Mouse (Mus musculus) spleen, postnatal 36 days (tissue): Measurements from ENCODE around the gene Zfp719.
A peak's percentile ranks its signal among the peaks of the same experiment; 100 is the strongest.

Source experiments
- DNase-seq, 2 experiments: peaks; one replicate each; pipeline ENCODE4 v3.0.0; 2022; ENCODE audit warnings: low spot score in 2 of 2, mixed read lengths in 1 of 2

Zfp719 gene

GRCm38 (mm10) chr7:43607743-43608287 is 28.4 kb downstream of the Zfp719 start:
- peak in 1 of 2 experiments; percentile 6 for DNase-seq

DNA sequence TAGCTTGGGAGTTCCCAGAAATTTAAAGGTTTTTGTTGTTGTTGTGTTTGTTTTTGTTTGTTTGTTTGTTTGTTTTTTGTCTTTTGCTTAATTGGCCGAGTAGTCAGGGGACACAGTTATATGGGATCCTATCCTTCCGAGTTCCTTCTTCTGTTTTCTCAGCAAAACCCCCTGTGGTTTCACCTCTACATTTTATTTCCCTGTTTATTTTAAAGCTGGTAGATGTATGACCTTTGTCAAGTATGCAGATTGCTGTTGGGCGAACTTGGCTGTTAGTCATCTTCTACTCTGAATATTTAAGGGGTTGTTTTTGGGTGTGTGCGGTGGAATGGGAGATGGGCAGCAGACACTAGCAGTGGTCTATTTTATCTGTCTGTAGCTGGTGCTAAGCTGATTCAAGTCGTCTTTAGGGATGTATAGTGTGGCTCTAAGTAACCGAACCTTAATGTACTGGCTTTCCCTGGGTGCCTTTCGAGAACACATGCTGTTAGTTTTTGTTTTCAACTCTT is 29.0 kb downstream of the Zfp719 start:
- no peak for DNase-seq

DNA sequence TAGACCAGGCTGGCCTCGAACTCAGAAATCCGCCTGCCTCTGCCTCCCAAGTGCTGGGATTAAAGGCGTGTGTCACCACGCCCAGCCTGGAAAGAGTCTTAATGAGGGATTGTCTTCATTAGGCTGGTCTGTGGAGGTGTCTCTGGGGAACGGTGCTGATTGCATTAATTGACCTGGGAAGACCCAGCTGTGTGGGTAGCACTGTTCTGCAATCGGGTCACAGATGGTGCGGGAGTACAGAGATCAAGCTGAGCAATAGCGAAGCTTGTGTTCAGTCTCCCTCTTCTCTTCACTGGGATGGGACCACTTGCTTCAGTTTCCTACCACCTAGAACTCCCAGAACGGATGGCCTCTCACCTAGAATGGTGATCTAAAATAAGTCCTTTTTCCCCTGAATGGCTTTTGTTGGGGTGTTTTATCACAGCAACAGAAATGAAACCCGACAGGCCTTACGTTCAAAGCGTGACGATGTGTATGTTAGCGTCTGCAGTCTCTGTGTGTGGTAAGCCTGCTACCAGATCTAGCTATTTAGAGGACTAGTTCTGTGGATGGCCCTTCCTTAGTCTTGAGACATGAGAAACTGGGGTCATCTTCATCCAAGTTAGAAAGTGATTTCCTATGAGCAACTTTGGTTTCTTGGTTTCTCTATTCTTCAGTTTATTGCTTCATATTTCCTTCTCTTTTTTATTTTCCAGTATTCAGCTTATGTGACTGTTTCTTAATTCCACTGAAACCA is 34.6 kb downstream of the Zfp719 start:
- DNase-seq, result no peak

GRCm38 (mm10) chr7:43622927-43623326 is 43.5 kb downstream of the Zfp719 start:
- DNase-seq, result no peak

DNA sequence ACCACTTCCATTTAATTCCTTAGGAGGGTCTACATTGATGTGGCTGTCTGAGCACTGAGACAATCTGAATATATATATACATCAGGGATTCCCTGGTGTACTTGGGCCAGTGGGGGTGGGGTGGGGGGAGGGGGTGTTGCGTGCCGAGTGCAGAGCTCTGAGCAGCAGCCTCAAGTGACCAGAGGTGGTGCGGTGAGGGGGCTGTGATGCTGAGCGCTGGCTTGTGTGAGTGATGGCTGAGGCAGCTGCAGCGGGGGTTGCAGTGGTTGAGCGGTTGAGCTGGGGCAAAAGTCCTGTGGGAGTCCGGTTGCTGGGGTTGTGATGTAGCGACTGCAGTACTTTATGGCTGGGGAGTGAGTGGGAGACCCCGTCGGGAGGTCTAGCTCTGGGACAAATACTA is 44.4 kb downstream of the Zfp719 start:
- no peak for DNase-seq

DNA sequence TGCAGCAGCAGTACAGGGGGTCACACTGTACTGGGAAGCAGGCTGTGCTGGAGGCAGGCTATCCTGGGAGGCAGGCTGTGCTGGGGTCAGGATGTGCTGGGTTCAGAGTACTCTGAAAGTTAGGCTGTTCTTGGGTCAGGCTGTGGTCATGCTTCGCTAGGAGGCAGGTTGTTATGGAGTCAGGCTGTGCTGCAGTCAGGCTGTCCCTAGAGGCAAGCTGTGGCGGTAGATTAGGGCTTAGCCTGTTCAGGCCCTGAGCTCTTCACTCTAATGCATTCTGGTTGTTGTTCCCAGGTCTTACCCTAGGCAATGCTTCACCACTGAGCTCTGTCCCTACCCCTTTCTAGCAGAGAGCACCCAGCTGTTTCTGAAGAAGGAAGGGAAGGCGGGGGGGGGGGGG is 45.7 kb downstream of the Zfp719 start:
- DNase-seq, result no peak

- no peak for DNase-seq
Measured at GRCm38 (mm10) chr7:43625794-43626422, 46.5 kb downstream of the Zfp719 start.

- no peak for DNase-seq
Measured at GRCm38 (mm10) chr7:43633940-43634339, 54.5 kb downstream of the Zfp719 start.

DNA sequence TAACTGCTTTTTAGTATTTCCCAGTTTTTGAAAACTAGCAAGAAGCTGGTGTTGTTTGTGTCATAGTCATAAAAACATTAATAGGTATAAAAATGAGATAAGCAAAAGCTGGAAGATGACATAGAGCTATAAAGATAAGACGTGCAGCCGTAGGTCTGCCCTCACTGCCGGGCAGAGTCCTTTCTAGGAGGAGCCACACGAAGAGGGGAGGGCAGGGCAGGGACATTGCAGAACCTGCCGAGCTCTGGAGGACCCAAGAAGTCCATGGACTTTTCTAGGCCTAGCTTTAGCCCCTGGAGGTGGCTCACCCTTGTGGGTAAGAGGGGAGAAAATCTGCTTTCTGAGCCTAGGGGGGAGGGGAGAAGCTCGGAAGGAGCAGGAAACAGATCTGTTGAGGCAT is 55.1 kb downstream of the Zfp719 start, which contains the start of gene Ceacam18:
Gene Ceacam18 (plus strand): TSS at position 208 of the 400 bp plus-strand sequence.
- DNase-seq, result no peak

DNA sequence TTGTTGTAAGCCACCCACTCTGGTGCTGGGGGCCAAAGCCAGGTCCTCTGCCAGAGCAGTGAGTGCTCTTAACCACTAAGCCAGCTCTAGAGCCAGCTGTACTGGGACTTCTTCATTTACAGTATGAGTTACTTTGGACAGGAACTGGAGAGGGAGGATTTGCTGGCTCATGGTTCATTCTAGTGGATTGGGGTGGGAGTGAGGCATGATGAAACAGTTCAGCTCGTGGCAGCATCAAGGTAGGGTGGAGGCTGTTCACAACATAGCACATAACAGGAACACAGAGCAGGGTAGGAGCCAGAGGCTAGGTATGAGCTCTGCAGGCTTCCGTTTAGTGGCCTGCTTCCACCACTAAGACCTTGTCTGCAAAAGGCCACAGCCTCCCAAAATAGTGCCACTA is 56.8 kb downstream of the Zfp719 start:
- DNase-seq, result no peak

DNA sequence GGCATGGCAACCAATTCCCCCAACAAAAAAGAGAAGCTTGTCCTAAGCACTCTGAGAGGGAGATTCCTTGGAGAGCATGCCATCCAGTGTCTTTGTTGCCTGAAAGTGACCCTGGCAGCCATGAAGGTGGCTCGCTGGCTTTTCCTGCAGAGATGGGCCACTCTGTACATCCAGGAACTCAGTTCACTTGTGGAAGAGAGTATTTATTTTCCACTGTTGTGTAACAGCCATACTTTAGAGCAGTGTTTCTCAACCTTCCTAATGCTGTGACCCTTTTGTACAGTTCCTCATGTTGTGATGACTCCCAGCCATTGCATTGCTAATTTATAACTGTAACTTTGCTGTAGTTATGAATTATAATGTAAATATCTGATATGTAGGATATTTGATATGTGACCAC is 57.7 kb downstream of the Zfp719 start:
- no peak for DNase-seq

GRCm38 (mm10) chr7:43642587-43642986 is 63.2 kb downstream of the Zfp719 start:
- no peak for DNase-seq
